Mouse (Mus musculus) limb, embryonic 14.5 days (tissue): Measurements from ENCODE around the gene H2al1k. TPM values are rescaled to one million over a fixed set of nuclear protein-coding genes. Genes with fewer than 3 reads are reported as not detected.
"Not testable (repeated sequence)": the region's sequence is repeated elsewhere in the genome, so short reads cannot be mapped to it uniquely, and the experiment has no call there.

ENCODE experiments used
- ATAC-seq: fragments of 200-750 bp; cut with Nextera tagmentation; 2 replicates; pipeline ENCODE4 v1.8.0; 2017; ENCODE audit warnings: low read depth, moderate number of reproducible peaks, moderate TSS enrichment; ENCODE audit not compliant: low FRiP score
- DNase-seq: peaks from one replicate; pipeline ENCODE4 v3.0.0-alpha.2; 2015; ENCODE audit warnings: low spot score
- H3K27ac ChIP-seq: fragments of 300-500 bp; sonication (generic); replicated peaks from 2 replicates; pipeline ENCODE4 v1.5.1; 2014; ENCODE audit warnings: low read depth, mild to moderate bottlenecking, low read length, moderate library complexity, mixed read lengths
- H3K27me3 ChIP-seq: fragments of 300-500 bp; sonication (generic); 2 replicates; pipeline ENCODE4 v1.6.1; 2014; ENCODE audit warnings: low read length, mixed read lengths; ENCODE audit not compliant: control insufficient read depth, insufficient read depth
- H3K36me3 ChIP-seq: fragments of 300-500 bp; sonication (generic); 2 replicates; pipeline ENCODE4 v1.6.1; 2014; ENCODE audit warnings: mild to moderate bottlenecking, low read length, moderate library complexity, mixed read lengths; ENCODE audit not compliant: control insufficient read depth, insufficient read depth
- H3K4me1 ChIP-seq: fragments of 300-500 bp; sonication (generic); 2 replicates; pipeline ENCODE4 v1.6.1; 2014; ENCODE audit warnings: antibody characterized with exemption, low read length, mixed read lengths; ENCODE audit not compliant: control insufficient read depth, insufficient read depth
- H3K4me2 ChIP-seq: fragments of 300-500 bp; sonication (generic); replicated peaks from 2 replicates; pipeline ENCODE4 v1.6.1; 2014; ENCODE audit warnings: low read depth, mild to moderate bottlenecking, low read length, moderate library complexity; ENCODE audit not compliant: severe bottlenecking
- H3K4me3 ChIP-seq: fragments of 300-500 bp; sonication (generic); replicated peaks from 2 replicates; pipeline ENCODE4 v1.5.1; 2014; ENCODE audit warnings: low read length
- H3K9ac ChIP-seq: fragments of 300-500 bp; sonication (generic); 2 replicates; pipeline ENCODE4 v1.6.1; 2014; ENCODE audit warnings: mild to moderate bottlenecking, low read depth, low read length, moderate library complexity; ENCODE audit not compliant: severe bottlenecking
- H3K9me3 ChIP-seq: fragments of 300-500 bp; sonication (generic); 2 replicates; pipeline ENCODE4 v1.6.1; 2016; ENCODE audit warnings: low read length; ENCODE audit not compliant: control insufficient read depth
- POLR2A ChIP-seq: fragments of 200-500 bp; IDR thresholded peaks from 2 replicates; pipeline ENCODE4 v1.8.0; 2012; ENCODE audit warnings: inconsistent platforms, mild to moderate bottlenecking, moderate library complexity, borderline replicate concordance; ENCODE audit not compliant: insufficient read depth, insufficient read length; ENCODE audit errors: extremely low read depth
- WGBS: fragments of 180-500 bp; shearing (Covaris S2); extraction: QIAGEN DNeasy Blood & Tissue Kit; methylation state at CpG from one replicate; pipeline ENCODE4 v1.1.7; 2014; 5-methylcytosine and 5-hydroxymethylcytosine counted together
- polyA plus RNA-seq, 2 experiments: library from polyadenylated mRNA; depleted of rRNA in 1 of 2; stranded (reverse) in 1 of 2; unstranded in 1 of 2; fragments of >200 nt; fragmentation: Nextera tagmentation in 1 of 2; extraction: Ambion mirVana in 1 of 2; gene quantifications; 2 replicates each; pipeline versions ENCODE4 v1.2.1 to v1.2.3; 2012 to 2014

Gene H2al1k
- polyA plus RNA-seq (2012; rRNA removed) (not detected in 2 replicates), polyA plus RNA-seq (2014; fragmentation: Nextera tagmentation; extraction: Ambion mirVana) (not detected in 2 replicates)

DNA sequence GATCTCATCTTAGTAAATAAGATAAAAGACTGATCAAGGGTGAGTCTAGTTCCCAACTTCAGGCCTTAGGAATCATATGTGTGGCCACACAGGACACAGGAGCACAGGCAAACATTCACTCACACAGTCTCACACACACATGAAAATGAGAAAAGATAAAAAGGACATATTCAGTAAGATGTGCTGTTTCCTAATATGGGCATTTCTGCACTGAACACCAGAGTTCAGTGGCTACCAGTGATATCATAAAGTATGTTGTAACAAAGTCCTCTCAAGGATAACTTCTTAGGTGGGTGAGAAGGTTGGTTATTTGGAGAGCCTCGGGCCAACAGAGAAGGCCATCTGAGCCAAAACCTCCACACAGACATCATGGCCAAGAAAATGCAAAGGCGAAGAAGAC, at the start of gene H2al1k:
TSS of gene H2al1k (plus strand) at position 301 of the 400 bp plus-strand sequence.
- no CpG with 5 or more reads among the region's 2 CpGs for WGBS

DNA sequence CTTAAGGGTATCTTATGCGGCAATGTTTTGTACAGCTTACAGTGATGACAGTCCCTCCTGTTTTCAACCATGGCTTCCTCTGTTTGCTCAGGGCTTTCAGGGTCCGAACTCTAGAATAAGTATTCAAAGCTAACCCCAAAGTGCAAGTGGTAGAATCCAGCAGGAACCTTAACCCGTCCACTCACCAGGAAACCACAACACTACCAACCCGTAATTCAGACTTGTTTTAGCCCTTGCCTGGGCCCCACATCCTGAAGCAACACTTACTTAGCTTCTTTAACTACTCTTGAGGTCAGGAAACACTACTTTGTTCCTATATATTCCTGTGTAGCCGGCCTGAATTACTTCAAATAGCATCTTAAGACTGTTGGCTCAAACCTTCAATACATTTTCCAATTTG, 47.6 kb upstream of the H2al1k start:
- ATAC-seq = no peak
- no peak overlapping the region for H3K4me2 ChIP-seq
- no peaks in the 10 kb centered on the region for H3K4me1 ChIP-seq
- H3K27me3 ChIP-seq = no peaks in the 10 kb centered on the region
- DNase-seq = no peak
- 77% methylated on average over 5 of the region's 5 CpGs for WGBS
- no peaks in the 10 kb centered on the region for H3K9me3 ChIP-seq
- no peak overlapping the region for H3K9ac ChIP-seq
- no peak for TF ChIP-seq POLR2A
- H3K36me3 ChIP-seq = no peaks in the 10 kb centered on the region
- H3K4me3 ChIP-seq = no peak overlapping the region
- no peak overlapping the region for H3K27ac ChIP-seq

More for the DNA sequence above, at the start of gene H2al1k:
- H3K9me3 ChIP-seq, H3K27me3 ChIP-seq, H3K36me3 ChIP-seq, H3K4me3 ChIP-seq, H3K9ac ChIP-seq, H3K4me1 ChIP-seq, H3K4me2 ChIP-seq, ATAC-seq, DNase-seq, H3K27ac ChIP-seq: not testable (repeated sequence)

DNA sequence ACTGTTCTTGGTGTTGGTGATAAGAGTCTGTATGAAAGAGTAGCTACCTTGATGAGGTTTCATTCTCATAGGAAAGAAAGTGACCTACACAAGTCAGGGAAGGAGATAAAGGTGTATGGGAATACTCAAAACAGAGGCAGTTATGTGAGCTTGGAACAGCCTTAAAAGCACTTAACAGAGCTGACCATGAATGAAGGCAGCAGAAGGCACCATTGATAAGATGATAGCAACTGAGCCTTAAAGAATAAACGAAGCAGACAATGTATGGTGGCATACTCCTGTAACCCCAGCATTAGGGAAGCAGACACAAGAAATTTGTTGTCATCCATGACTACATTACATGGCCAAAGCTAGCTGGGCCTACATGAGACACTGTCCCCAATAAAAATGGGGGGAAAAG, 47.0 kb upstream of the H2al1k start:
- Histone ChIP-seq H3K4me2 (no peak overlapping the region), H3K9me3 (no peaks in the 10 kb centered on the region), H3K27me3 (no peaks in the 10 kb centered on the region), H3K27ac (no peak overlapping the region), H3K4me3 (no peak overlapping the region), H3K36me3 (no peaks in the 10 kb centered on the region), H3K4me1 (no peaks in the 10 kb centered on the region), H3K9ac (no peak overlapping the region)
- no peak for ATAC-seq
- DNase-seq = no peak
- no peak for TF ChIP-seq POLR2A
- WGBS = 71% methylated on average over 1 of the region's 1 CpGs

DNA sequence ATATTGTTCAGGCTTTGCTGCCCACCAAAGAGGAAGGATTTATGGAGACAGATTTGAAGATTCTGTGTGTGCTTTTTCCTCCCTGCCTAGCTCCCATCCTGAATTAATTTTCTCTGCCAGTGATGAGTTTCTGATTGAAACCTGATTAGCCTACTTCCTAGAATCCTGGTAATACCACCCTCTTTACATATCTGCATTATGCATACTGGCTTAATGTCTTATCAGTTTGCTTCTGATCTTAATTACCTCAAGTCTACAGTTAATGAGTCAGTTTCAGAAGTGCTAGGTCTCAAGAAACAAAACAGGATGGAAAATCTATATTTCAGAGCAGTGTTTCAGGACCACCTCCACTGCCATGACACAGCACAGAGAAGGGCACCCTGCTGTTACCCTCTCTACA, 34.0 kb upstream of the H2al1k start:
- not testable (repeated sequence) for ATAC-seq, DNase-seq, H3K27me3 ChIP-seq, H3K27ac ChIP-seq, H3K9me3 ChIP-seq, H3K36me3 ChIP-seq, H3K4me1 ChIP-seq, H3K9ac ChIP-seq, H3K4me3 ChIP-seq, H3K4me2 ChIP-seq

DNA sequence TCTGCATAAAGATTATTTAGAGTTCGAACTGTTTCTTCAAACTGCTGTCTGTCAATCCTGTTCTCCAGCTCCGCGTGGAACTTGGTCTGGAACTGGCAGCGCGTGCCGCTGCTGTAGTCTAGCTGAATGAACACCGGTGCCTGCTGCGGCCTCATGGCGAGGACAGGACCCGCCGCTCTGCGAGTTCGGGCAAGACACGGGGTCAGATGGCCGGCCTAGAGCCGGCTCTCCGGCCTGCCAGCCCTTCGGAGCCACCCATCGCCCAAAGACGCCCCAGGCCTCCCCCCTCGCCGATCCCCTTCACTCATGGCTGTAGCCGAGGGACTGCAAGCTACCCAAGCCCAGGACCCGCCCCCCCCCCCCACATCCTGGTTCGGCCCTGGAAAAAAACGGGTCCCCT, 22.5 kb upstream of the H2al1k start:
- 94% methylated on average over 15 of the region's 26 CpGs for WGBS
- H3K9ac ChIP-seq, ATAC-seq: not testable (repeated sequence)

DNA sequence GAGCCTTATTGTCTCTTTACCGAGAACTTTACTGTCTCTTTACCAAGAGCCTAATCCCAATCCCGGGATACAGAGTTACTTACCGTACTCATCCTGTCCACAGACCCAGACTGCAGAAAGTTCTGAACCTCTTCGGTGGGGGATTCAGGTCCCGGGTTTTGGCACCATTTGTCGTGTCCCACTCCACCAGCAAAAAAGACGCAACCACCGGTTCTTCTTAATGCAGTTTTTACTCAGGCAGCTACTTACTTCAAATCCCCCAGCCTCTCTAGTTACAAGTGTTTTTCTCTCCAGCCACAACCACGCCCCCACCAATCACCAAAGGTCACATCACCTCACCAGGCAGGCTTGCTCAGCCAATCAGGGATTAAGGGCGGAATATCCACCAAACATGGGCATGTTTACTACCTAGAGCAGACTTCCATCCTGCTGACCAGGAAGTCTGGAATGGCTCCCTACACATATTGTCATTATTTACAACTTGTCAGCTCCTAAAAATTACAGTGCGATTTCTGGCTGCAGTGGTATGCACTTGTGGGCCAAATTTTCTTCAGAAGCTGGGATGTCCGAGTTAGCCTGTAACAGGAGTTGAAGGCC, 18.0 kb upstream of the H2al1k start:
- not testable (repeated sequence) for H3K9me3 ChIP-seq, DNase-seq, H3K9ac ChIP-seq, H3K4me3 ChIP-seq, H3K4me1 ChIP-seq, H3K27me3 ChIP-seq, H3K36me3 ChIP-seq, ATAC-seq, H3K4me2 ChIP-seq, H3K27ac ChIP-seq
- WGBS = 80% methylated on average over 12 of the region's 12 CpGs

More for the DNA sequence above, 22.5 kb upstream of the H2al1k start:
- DNase-seq, H3K27me3 ChIP-seq, H3K27ac ChIP-seq, H3K4me2 ChIP-seq, H3K4me3 ChIP-seq, H3K9me3 ChIP-seq, H3K36me3 ChIP-seq, H3K4me1 ChIP-seq: not testable (repeated sequence)

DNA sequence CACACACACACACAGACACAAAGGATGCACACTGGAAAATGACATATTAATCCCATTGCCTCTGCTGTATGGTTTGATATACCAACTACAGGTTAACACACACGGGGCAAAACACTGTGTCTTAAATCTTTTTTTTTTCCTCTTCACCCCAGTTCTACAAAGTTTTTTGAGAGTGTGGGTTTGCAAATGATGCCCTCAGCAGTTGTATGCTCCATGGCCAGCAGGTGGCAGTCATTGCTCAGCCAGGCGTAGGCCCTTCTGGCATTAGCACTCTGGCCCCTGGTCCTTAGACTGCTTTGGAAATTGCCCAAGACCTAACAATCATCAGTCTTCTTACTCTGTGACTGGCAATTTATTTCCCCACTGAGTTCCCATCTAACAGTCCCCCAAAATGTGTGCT, 17.4 kb upstream of the H2al1k start:
- not testable (repeated sequence) for H3K4me2 ChIP-seq, H3K9me3 ChIP-seq, DNase-seq, H3K4me3 ChIP-seq, H3K36me3 ChIP-seq, ATAC-seq, H3K27me3 ChIP-seq, H3K27ac ChIP-seq, H3K4me1 ChIP-seq, H3K9ac ChIP-seq
- WGBS = 67% methylated on average over 1 of the region's 2 CpGs

DNA sequence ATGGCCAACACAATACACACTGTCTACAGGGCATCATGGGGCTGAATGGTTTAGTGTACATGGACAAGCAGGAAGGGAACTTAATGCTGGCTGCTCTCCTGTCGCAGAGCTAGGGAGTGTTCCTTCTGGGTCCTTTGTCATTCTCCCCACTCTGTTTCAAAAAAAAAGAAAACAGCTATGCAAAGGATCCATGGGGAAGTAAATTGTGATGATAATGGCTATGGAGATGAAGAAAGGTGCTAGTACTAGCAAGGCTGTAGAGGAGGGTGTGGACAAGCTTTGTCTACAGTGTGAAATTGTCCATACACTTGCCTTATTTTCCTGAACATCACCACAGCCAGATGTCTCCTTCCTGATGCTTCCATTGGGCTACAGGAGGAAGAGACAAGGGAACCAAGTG, 15.4 kb upstream of the H2al1k start:
- H3K4me1 ChIP-seq, H3K27me3 ChIP-seq, H3K9me3 ChIP-seq, H3K4me2 ChIP-seq, H3K27ac ChIP-seq, H3K9ac ChIP-seq, H3K4me3 ChIP-seq, ATAC-seq, DNase-seq, H3K36me3 ChIP-seq: not testable (repeated sequence)
- 50% methylated on average over 1 of the region's 1 CpGs for WGBS
